ENCODE assay signal across 16 mouse cellular contexts in the genomic region with DNA sequence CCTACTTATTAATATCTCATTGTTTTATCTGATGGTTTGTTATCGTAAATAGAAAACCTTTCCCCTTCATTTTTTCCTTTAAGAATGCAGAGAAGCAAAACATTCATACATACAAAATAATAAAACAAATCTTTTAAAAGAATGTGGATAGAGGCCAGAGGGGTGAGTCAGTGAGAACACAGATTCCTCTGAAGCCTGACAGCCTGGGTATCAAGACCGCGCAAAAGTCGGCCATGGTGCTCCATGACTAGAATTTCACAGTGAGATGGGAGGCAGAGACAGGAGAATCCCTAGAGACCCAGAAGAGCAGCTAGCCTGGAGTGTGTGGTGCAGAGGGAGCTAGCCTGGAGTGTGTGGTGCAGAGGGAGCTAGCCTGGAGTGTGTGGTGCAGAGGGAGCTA.
"Had no signal": no experiment of that assay in that cellular context is flagged by ENCODE, and none has a peak within 500 bp of the region (broad histone marks: within the 10 kb centered on the region; RNA-seq: fewer than 3 reads in every experiment).

No protein-coding gene starts in this region.

- H3K9ac ChIP-seq: kidney, embryonic 15.5 days; limb, embryonic 13.5 days; liver, embryonic 12.5 days; liver, embryonic 15.5 days; lung, embryonic 15.5 days had no signal

- H3K9me3 ChIP-seq: kidney, embryonic 15.5 days; limb, embryonic 10.5 days; limb, embryonic 13.5 days; liver, embryonic 12.5 days; liver, embryonic 15.5 days; lung, embryonic 15.5 days had no signal

- H3K27ac ChIP-seq: kidney, embryonic 15.5 days; limb, embryonic 10.5 days; limb, embryonic 13.5 days; liver, embryonic 12.5 days; liver, embryonic 15.5 days; lung, embryonic 15.5 days had no signal

- H3K4me1 ChIP-seq: kidney, embryonic 15.5 days; limb, embryonic 13.5 days; liver, embryonic 12.5 days; liver, embryonic 15.5 days; lung, embryonic 15.5 days had no signal

- DNase-seq: kidney, postnatal 10 days; kidney, postnatal 36 days; liver; lung, adult 18-20 months; lung, postnatal 10 days; lung, postnatal 36 days; thymus, adult 18-20 months; thymus, postnatal 36 days had no signal

- H3K36me3 ChIP-seq: kidney, embryonic 15.5 days; limb, embryonic 10.5 days; limb, embryonic 13.5 days; liver, embryonic 12.5 days; liver, embryonic 15.5 days; lung, embryonic 15.5 days had no signal

- H3K27me3 ChIP-seq: kidney, embryonic 15.5 days; limb, embryonic 13.5 days; liver, embryonic 12.5 days; liver, embryonic 15.5 days; lung, embryonic 15.5 days; megakaryocyte, embryonic 14.5 days had no signal

- ATAC-seq: liver, embryonic 12.5 days had no signal

- H3K4me3 ChIP-seq: kidney, embryonic 15.5 days; limb, embryonic 10.5 days; limb, embryonic 13.5 days; liver, embryonic 12.5 days; liver, embryonic 15.5 days; lung, embryonic 15.5 days; megakaryocyte, embryonic 14.5 days had no signal

- H3K4me2 ChIP-seq: kidney, embryonic 15.5 days; limb, embryonic 13.5 days; liver, embryonic 12.5 days; liver, embryonic 15.5 days; lung, embryonic 15.5 days; midbrain, embryonic 11.5 days had no signal
